In genomic region chrX:60013084-60013676, GRCm38 (mm10) we compare ENCODE assay signal across 8 mouse cellular contexts. TPM values are rescaled to one million over a fixed set of nuclear protein-coding genes. Genes with fewer than 3 reads are reported as not detected.
A peak's percentile ranks its signal among the peaks of the same experiment; 100 is the strongest.
DNase-seq lines count a peak whose midpoint lies in the region; ATAC-seq and TF ChIP-seq lines count a peak whose summit lies in the region.

No protein-coding gene starts in this region.

- peak overlapping the region; percentile 76 for H3K27ac ChIP-seq in liver, adult 2 months (replicated peaks; ENCODE audit: insufficient read depth, low read depth, low read length)
- H3K27ac ChIP-seq in liver, embryonic 11.5 days (ENCODE audit: low read depth, low read length), result no peak overlapping the region

- H3K4me2 ChIP-seq in liver, embryonic 11.5 days, result no peak overlapping the region

- no peaks in the 10 kb centered on the region for H3K9me3 ChIP-seq in liver, embryonic 11.5 days (ENCODE audit: control insufficient read depth, low read length)

- DNase-seq in gastrocnemius, adult 18-20 months (ENCODE audit: low spot score), result peak; percentile 5
- no peak for DNase-seq in gastrocnemius, postnatal 25 days
- DNase-seq in liver, adult 2 months (ENCODE audit: extremely low read depth, low read depth, low spot score), result peak; percentile 60
- DNase-seq in liver, embryonic 11.5 days (ENCODE audit: low spot score), result no peak
- peak; percentile 1 for DNase-seq in T-cell, adult 2 months (ENCODE audit: low spot score)
- DNase-seq in embryo, embryonic 11 days, result peak; percentile 27
- peak; percentile 53 for DNase-seq in lung, postnatal 10 days

- H3K27me3 ChIP-seq in liver, adult 2 months (ENCODE audit: control insufficient read depth, insufficient read depth, low read length), result no peaks in the 10 kb centered on the region
- no peaks in the 10 kb centered on the region for H3K27me3 ChIP-seq in liver, embryonic 11.5 days (replicated peaks; ENCODE audit: control insufficient read depth, insufficient read depth, low read length)

- H3K9ac ChIP-seq in liver, adult 2 months (ENCODE audit: low read depth, low read length), result no peak overlapping the region
- no peak overlapping the region for H3K9ac ChIP-seq in liver, embryonic 11.5 days (ENCODE audit: low read depth, low read length)

- peaks cover 9% of the 10 kb centered on the region; the same call in 1 of the 2 replicates for H3K4me1 ChIP-seq in liver, adult 2 months (ENCODE audit: control insufficient read depth, insufficient read depth, low read length)
- no peaks in the 10 kb centered on the region for H3K4me1 ChIP-seq in liver, embryonic 11.5 days (replicated peaks; ENCODE audit: control insufficient read depth, insufficient read depth, low read length)

- TF ChIP-seq CTCF in liver, adult 2 months (IDR thresholded peaks at IDR 0.05; ENCODE audit: low read depth, low read length), result peak; percentile 48

- no peak for TF ChIP-seq POLR2A in liver, adult 2 months (IDR thresholded peaks at IDR 0.05; ENCODE audit: extremely low read depth, insufficient read depth, low read length)

- no peaks in the 10 kb centered on the region for H3K79me2 ChIP-seq in liver, adult 2 months (ENCODE audit: control insufficient read depth, insufficient read depth, low read length)

- peaks cover 3% of the 10 kb centered on the region; the same call in 1 of the 2 replicates for H3K36me3 ChIP-seq in liver, adult 2 months (ENCODE audit: control insufficient read depth, insufficient read depth, low read length)
- H3K36me3 ChIP-seq in liver, embryonic 11.5 days (ENCODE audit: control insufficient read depth, insufficient read depth, low read length), result no peaks in the 10 kb centered on the region

- ATAC-seq in liver, embryonic 11.5 days (replicated peaks; ENCODE audit: low FRiP score), result no peak
- ATAC-seq in erythroblast, adult 5-6 weeks (replicated peaks; ENCODE audit: low FRiP score, poor library complexity, severe bottlenecking), result no peak

- H3K4me3 ChIP-seq in liver, adult 2 months (ENCODE audit: insufficient read depth, low read depth, low read length), result no peak overlapping the region
- H3K4me3 ChIP-seq in liver, embryonic 11.5 days (ENCODE audit: low read depth, low read length), result no peak overlapping the region

RNA-seq across cellular contexts. Expression of gene F9, which starts 13.9 kb away (rescaled TPM):
- not detected for total RNA-seq in gastrocnemius, adult 18-20 months (2021)
- not detected for total RNA-seq in gastrocnemius, postnatal 25 days (2021)
- 114 and 168 TPM in 2 replicates for total RNA-seq in liver, adult 2 months (2014; rRNA removed)
- polyA plus RNA-seq in liver, adult 2 months (2012; rRNA removed), result 24.5 and 30.2 TPM in 2 replicates
- 0.29 and 0.30 TPM in 2 replicates for polyA plus RNA-seq in liver, embryonic 11.5 days (2014; fragmentation: Nextera tagmentation; extraction: Ambion mirVana)
- total RNA-seq in erythroblast, adult 5-6 weeks (2015; ENCODE audit: low replicate concordance), result not detected in 2 replicates
- total RNA-seq in erythroblast, adult 5-6 weeks (2017; ENCODE audit: low replicate concordance), result not detected in 2 replicates

Comparison
In these comparisons a context has a peak if more than half of its experiments do, and no peak if none do; other contexts are left out.
1. DNase-seq: peak in gastrocnemius, adult 18-20 months (single experiment), liver, adult 2 months (single experiment), T-cell, adult 2 months (single experiment), embryo, embryonic 11 days (single experiment) and lung, postnatal 10 days (single experiment); none in gastrocnemius, postnatal 25 days (single experiment) and liver, embryonic 11.5 days (single experiment).
2. RNA of gene F9, which starts 13.9 kb away (total RNA-seq): 114 to 168 TPM in liver, adult 2 months; not detected in gastrocnemius, adult 18-20 months, not detected in gastrocnemius, postnatal 25 days and not detected in erythroblast, adult 5-6 weeks; every median in the first group is over 100 times any median in the second.